Mouse (Mus musculus): ENCODE data around the gene Pik3cg.

Gene Pik3cg

GRCm38 (mm10) chr12:32143151-32143550 is 65.3 kb downstream of the Pik3cg start:
- peak; percentile 87 for DNase-seq (ENCODE audit: low spot score)

GRCm38 (mm10) chr12:32141766-32142165 is 66.7 kb downstream of the Pik3cg start:
- no peak for DNase-seq (ENCODE audit: low spot score)

- DNase-seq (ENCODE audit: low spot score) = no peak
Measured at GRCm38 (mm10) chr12:32138831-32139230, 69.6 kb downstream of the Pik3cg start.

- no peak for DNase-seq (ENCODE audit: low spot score)
Measured at GRCm38 (mm10) chr12:32138362-32138761, 70.1 kb downstream of the Pik3cg start.

- DNase-seq (ENCODE audit: low spot score) = no peak
Measured at GRCm38 (mm10) chr12:32137542-32137941, 70.9 kb downstream of the Pik3cg start.

GRCm38 (mm10) chr12:32127599-32128507 is 80.6 kb downstream of the Pik3cg start:
- DNase-seq (ENCODE audit: low spot score) = no peak

- no peak for DNase-seq (ENCODE audit: low spot score)
Measured at GRCm38 (mm10) chr12:32127158-32127557, 81.3 kb downstream of the Pik3cg start.

GRCm38 (mm10) chr12:32124456-32124855 is 84.0 kb downstream of the Pik3cg start:
- DNase-seq (ENCODE audit: low spot score) = no peak

- DNase-seq (ENCODE audit: low spot score) = no peak
Measured at GRCm38 (mm10) chr12:32124030-32124429, 84.4 kb downstream of the Pik3cg start.

- peak; percentile 87 for DNase-seq (ENCODE audit: low spot score)
Measured at GRCm38 (mm10) chr12:32123559-32123958, 84.9 kb downstream of the Pik3cg start.

Measured in c-Kit-positive CD71-positive TER-119-positive erythroid progenitor cells, embryonic 14.5 days (primary cell).